Mouse (Mus musculus) layer of hippocampus, adult 9-11 months (tissue): ENCODE data around the gene Tmem52b.
"Not testable (repeated sequence)": the region's sequence is repeated elsewhere in the genome, so short reads cannot be mapped to it uniquely, and the experiment has no call there.

Experiments used
- DNase-seq: peaks from one replicate; pipeline ENCODE4 v3.0.0; 2022

Tmem52b gene

DNA sequence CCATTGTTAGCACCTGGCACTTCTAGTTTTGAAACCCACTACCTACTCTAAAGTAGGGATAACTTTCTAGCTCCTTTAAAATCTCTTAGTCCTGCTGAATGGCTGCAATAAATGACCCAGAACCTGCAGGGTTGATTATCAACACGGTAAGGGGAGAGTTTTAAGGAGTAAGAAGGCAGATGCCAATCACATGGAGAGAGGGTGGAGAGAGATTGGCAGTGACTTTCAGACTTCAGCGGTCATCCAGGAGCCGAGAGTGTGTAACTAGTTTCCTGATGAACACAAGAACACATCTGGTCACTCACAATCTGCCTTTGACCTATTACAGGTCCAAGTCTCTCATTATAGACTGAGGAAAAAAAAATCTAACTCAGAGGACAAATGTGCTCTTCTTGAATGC, at the start of gene Tmem52b:
Gene Tmem52b (plus strand): TSS at position 189 of the 400 bp plus-strand sequence.
- DNase-seq = no peak

DNA sequence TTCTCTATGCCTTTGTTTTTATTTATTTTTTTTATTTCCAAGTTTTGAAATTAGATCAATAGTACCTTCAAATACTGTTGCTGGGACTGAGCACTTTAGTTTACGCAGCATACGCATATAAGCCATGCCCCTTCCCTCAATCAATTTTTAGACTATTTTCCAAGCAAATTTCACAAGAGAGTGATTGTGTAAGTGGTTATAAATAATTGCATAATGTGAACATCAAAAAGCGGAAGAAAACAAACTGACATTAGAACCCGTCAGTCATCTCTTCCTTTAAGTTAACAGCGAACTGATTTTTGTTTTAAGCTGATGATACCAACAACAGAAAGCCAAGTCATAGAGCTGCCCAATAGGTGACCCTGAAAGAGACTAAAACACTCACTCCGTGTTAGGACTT, 41.0 kb upstream of the Tmem52b start:
- DNase-seq = no peak

DNA sequence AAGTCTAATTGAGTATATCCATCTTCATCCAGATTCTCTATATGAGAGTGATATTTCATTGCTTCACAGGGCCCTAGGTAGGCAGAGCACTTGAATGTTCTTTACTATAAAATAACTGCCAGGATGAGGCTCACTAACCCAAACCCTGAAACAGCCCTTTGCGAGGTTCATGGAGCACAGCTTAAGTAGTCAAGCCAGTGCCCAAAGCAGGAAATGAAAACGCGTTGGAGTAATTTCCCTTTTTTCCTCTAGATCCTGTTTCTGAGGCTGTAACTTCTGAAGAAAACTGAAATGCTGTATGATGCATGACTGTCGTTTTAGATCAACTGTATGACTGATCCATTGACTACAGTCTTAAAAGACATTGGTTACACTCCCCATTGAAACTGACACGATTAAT, 39.7 kb upstream of the Tmem52b start:
- peak; percentile 14 for DNase-seq

DNA sequence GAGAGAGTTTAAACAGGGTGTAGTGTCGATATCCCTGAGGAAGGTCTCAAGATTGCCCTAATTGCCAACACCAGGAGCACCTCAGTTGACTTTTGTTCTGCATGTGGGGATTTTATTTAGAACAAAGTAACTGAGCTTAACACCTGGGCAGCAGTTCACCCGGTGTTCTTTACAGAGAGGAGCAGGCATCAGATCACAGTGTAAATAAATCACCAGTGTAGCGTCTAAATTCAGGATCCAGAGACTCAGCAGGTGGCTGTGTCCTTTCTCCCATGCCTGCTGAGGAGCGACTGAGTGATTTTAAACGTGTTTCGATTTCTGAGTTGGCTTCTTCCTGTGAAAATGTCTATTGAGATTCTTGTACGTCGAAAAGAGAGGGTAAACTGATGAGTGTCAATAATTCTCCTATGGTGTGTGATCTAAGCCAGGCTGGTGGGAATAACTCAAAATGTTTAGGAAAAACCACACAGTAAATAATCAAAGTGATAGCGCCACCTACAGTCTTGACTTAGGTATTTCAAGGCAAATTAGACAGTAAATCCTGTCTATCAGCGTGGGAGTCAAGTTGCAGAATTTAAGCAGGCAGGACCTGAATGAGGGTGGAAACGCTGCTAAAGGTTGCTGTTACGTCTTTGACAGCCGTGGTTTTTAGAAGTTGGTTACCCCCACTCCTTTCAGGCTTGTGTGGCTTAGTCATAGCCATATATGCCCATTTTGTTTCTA, 35.8 kb upstream of the Tmem52b start:
- peak; percentile 24 for DNase-seq

DNA sequence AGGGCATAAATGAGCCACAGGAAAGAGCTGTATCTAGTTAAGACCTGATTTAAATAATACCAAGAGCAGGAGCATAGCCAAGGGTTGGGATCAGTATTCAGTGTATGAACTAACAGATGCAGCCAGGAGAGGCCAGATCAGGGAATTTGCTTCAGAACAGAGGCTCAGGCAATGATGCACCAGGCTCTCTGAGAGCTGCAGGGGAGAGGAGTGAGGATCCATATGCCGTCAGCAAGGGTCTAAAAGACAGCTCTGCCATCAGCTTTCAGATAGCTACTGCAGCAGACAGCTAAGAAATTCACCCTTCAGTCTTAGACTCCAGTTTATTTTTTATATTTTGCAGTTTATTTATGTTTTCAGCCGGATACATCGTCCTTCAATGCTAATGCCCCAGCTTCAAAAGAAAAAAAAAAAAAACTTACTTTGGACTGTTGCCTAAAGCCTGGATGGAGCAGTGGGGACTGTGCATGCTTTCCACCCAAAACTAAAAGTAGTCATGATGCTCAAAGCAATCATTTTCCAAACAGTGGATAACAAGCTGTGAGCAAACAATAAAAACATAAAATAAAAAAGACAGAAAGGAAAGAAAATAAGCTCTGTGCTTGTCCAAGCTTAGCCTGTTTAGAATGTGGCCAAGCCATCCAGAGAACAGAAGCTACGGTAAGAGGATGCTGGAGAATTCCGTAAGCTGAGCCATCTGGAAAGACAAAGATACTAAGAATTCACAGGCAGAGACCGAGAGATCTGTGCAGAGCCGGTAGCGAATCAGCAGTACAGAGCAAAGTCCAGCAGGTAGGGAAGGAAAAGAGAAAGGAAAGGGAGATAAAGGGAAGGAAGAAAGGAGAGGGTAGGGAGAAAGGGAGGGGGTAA, 32.0 kb upstream of the Tmem52b start:
- DNase-seq = peak; percentile 69

DNA sequence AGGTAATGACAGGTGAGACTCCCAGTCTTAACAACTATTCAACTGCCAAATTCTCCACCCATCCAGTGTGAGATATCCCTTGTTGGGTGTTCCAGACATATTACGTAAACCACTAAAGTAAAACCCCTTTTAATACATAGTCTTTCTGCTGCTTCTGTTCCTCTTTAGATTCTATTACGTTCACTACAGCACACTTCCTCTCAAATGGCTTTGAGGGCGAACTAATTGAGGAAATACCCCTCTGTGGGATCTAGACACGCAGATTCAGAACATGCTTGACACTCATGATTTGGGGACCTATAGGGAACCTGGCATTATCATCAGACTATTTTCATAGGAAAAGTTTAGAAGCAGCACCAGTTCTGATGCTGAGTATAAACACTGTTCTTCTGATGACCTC, 17.4 kb upstream of the Tmem52b start:
- no peak for DNase-seq

DNA sequence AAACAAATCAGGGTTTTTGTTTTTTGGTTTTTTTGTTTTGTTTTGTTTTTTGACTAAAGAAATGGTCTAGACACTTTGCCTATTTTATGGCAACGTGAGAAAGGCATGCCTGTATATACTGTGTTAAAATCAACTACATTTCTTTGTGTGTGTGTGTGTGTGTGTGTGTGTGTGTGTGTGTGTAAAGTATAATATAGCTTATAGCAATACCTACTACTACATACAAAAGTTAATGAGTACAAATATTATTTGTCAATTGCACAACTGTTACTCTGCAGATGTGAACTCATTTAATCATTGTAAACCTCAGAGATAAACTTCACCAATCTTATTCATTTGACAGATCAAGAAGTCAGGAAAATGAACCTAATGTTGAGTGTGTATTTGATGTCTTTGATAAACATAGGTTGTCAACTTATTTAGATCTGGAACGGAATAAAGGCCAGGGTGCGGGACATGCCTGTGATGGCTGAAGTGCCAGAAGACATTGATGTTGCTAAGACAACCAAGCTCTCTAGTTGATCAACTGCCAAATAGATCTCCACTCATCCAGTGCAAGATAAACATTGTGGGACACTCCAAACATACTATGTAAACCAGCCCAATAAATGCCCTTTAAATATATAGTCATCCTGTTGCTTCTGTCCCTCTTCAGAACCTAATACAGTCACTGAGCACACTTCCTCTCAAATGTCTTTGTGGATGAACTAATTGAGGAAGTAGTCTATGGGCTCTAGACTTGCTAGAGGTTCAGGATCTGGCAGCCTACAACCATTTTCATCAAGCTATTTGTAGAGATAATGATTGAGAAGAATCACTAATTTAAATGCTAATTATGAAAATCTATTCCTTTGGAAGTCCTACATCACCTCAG, 14.8 kb upstream of the Tmem52b start:
- no peak for DNase-seq

DNA sequence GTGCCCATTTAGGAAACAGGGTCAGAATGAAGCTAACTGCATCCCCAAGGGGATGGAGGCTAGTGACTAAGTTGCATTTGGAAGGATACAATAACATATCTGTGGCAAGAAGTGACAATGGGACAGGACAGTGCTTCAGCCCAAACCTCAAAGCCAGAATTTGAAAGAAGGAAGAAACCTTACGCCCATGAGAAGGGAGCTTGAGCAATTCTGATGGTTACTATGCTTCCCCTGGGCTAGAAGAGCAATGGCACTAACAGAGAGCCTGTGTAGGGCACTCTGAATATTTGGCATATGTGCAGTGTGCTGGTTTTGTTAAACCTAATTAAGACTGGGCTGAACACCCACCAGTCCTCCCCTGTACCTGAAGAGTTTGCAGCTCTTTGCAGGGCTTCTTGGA, 12.8 kb upstream of the Tmem52b start:
- not testable (repeated sequence) for DNase-seq

DNA sequence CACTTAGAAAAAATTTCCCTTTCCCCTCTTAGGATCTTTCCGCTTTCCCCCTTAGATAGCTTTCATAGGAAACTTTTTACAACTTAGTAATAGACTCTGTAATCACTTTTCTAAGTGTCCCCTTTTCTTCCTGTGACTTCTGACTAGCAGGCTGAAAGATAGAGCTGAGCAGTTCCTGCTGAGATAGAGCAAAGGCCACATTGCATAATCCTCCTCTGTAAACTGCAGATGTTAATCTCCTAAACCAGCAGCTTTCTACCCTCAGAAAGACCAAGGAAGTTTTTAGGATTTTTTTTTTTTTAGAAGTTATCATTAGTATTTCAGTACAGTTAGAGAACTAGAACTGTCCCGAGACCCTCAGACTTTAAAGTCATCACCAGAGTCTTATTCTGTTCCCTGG, 8.9 kb upstream of the Tmem52b start:
- no peak for DNase-seq

DNA sequence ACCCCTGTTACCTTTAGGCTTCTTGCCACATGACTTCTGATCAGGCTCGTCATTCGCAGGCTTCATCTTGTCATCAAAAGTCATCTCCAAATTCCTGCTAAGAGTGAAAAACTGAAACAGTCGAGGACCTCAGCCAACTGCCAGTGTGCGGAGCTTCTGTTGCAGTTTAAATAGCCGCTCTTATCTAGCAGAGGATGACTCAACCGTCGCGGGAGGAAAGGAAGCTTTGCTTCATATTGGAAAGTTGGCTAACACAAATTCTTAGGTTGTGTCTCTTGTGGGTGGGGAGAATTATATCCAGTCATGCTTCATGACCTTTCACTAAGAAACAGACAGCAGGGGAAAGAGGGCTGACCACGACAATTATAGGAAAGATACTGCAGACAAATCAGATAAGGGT, 5.3 kb upstream of the Tmem52b start, which contains the start of gene Olr1:
Gene Olr1 (minus strand): TSS at position 142 of the 400 bp plus-strand sequence.
- DNase-seq = no peak

DNA sequence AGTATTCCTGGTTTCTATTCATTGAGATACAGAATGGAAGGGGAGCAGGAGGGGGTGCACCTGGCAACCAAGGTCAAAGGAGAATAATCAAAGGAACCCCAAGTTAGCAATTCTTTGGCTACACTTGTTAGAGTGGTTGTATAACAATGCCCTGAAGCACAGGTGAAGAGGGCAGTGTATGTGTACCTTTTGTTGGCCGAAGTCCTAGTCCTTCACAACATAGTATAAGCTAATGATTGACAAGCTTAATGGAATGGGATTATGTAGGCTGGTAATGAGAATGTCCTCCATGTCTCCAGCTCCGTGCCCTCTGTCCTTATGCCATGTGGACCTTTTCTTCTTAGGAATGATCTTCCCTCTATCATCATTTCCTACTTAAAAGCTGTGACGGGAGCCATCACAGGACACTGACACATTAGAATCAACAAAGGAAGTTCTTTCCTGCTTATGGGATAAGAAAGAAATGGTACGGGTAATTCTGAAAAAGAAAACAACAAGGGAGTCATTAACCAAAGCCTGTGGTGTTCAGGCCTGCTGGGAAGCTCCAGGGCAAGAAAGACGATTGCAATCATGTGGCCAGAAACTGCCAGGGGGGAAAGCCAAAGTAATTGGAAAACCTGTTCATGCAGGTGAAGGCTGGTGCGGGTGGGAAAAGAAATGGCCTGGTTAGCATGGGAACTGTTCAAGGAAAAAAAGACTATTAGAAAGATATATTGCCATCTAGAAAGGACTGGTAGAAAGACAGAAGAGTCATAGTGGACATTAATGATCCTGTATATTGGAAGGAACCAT, 2.0 kb upstream of the Tmem52b start:
- DNase-seq = no peak

DNA sequence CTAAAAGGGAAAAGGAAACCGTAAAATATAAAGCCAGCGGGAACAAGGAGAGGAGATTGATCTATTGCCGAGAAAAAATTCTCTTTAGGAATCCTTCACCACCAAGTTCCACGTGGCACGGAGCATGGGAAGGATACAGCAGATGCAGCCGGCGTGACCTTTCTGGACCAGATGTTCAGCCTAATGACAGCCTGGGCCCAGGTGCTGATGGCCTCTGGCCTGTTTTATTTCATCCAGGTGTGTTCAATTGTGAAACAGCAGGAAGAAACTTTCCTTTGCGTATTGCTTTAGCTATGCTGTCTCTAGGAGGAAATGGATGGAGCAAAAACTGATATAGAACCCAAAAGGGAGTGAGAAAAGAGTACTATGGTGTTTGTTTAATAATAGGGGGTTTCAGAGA, 513 bp downstream of the Tmem52b start:
- no peak for DNase-seq

DNA sequence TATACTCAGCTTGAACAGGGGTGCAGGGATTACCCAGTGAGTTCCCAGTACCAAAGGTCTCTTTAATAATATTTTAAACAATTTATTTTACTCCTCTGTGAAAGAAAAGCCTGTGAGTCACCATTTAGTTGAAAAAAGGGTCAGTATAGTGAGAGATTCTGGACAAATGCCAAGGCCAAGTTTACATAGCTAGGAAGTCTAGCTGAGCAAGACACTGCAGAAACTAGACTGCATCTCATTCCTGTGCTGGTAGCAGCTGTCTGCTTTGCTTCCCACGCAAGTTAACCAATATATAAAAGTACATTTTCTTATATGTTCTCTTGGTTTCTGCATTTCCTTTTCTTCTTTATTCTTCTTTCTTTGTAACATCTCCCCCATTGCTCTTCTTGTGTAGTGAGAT, 1.1 kb downstream of the Tmem52b start:
- no peak for DNase-seq

DNA sequence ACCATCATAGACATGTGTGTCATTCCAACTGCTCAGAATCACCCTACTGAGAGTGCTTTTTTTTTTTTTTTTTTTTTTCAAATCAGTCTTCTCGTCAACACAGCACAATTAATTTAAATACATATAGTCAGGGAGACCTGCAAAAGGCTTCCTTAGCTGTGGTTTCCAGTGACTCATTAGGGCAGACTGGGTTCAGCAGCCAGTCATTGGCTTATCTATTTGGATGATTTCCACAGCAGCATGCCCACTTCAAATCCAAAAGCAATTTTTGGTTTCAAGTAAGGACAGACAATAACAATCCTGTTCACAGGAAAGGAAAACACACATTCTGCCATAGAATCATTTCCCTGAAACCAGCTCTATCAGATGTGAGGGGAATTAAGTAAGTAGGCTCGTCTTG, 2.0 kb downstream of the Tmem52b start:
- DNase-seq = no peak

DNA sequence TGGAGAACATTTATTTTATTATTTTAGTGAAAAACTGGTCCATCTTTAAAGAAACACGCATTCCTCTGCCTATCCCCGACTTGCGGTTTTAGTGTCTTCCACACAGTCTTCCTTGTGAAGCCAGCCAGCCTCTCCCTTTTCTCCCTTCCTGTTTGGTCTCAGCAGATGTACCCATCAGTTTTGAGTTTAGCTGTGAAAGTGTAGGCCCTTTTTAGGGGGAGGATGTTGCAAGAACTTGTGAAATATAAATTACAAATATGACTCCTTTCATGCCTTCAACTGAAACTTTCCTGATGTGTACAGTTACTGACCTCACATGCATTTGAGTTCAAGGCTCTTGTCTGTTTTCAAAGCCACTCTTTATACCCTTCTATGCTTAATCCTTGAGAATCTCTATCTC, 2.7 kb downstream of the Tmem52b start:
- no peak for DNase-seq

DNA sequence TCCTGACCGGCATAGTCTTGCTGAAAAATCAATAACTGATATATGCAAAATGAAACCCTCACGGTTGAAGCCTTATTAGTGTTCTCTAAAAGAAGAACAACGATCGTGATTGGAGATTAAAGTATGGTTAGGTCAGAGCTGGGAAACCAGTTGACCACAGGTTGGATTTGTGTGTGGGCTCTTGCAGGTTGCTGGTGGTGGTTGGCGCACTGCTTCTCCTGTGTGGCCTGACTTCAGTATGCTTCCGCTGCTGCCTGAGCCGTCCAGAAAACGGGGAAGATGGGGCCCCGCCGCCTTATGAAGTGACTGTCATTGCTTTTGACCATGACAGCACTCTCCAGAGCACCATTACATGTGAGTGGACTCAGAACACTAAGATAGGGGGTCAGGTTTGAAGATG, 4.0 kb downstream of the Tmem52b start:
- DNase-seq = no peak

DNA sequence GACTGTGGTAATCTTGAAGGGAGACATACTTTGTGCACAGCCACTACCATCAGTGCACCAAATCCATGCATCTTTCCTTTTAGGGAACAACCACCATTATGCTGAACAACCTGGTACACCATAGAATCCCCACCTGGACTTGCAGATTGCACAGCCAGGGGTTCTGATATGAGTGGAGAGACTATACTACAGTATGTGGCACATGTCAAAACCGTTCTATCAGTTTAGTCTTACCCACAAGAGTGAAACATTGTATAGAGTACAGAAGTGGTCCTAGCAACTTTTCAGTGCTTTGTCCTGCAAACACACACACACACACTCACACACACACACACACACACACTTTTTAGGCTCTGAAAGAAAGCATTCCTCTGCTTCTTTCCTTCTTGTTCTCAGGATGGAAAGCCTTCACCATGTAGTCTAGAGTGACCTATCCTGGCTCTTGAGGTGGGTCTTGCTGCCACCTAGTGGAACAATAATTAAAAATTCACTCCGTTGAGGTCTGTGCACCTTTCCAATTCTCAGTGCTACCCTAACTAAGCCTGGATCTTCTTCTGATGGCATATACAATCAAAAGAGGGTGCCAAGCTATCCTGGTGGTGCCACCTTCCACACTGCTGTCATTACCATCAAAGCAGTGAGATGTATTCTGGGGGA, 5.5 kb downstream of the Tmem52b start:
- no peak for DNase-seq

DNA sequence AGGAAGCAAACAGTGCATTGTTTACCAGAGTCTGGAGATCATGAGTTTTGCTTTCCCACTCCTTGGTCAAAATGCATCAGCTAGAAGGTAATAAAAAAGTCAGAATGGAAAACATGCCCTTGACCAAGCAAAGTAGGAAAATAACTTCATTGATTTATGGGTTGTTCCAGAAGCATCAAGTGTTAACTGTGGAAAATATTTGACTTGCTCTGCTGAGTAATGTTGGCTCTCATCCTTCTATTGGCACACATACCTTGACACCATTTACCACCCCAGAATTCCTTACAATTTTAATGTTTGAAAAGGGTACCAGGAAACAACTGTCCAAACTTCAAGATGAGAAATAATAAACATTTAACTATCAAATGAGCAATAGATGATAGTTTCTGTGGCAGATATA, 13.7 kb downstream of the Tmem52b start:
- no peak for DNase-seq

DNA sequence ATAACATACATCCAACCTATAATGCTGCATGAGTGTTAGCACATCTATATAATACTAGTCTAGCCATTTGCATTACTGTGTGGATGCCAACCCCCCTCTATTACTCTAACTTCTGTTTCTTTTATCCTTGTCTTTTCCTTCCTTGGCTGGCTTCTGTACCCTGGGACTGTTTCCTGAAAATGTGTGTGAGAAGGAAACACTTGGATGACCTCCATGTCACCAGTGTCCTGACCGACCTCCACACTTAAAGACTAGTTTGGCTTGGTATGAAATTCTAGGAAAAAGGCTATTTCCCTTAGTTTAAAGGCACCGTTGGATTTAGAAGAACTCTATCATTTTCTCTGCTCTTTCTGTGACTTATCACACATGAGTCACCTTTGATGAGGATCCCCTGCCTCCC, 15.1 kb downstream of the Tmem52b start:
- DNase-seq = no peak

DNA sequence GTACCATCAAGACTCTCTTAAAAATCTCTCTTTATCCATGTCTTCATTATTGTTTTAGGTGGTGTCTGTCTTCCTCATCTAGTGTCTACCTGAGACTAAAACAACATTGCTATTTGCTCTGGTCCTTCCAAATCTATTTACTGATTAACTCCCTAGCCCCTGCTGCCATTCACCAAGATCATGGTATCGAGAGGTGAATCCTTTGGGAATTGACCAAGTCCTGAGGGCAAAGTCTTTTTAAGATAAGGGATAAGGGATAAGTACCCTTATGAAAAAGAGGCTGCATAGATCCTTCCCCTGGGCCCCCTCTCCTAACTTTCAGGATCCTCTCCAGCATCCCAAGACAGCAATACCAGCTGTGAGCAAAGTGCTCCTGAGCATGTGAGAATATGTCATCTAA, 17.2 kb downstream of the Tmem52b start:
- no peak for DNase-seq

DNA sequence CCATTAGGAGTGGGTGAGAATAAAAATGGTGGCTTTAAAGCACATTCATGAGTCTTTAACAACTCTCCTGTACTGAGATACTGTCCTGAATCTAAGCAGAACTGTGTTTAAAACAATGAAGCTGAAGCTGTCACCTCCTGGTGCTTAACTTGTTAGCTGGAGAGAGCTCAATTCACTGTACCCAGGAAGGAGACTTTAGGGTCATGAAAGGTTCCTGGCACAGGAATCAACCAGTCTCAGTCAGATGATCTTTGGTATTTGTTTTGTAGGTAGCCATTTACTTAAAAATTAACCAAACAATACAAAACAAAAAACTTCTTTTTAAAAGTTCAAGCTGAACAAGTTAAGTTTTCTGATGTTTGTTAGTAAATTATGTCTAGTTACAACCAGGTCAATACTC, 17.9 kb downstream of the Tmem52b start:
- no peak for DNase-seq

DNA sequence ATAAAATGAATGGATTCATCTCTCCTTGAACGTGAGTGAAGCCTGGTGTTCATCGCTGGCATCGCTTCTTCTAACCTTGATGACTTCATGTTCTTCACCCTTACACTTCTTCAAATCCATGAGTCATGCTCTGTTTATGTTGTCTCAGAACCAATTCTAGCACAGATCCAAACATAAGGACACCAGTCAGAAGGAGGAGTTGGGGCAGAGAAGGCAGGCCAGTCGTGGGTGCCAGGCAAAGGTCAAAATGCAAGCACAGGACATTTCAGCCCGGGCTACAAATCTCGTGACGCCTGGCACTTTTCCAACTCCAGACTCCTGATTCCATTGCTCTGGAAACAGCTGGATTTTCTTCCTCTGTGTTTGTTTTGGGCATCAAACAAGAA, 20.2 kb downstream of the Tmem52b start:
- peak; percentile 55 for DNase-seq
